Mouse (Mus musculus): Measurements from ENCODE around the gene Prkcg. TPM values are rescaled to one million over a fixed set of nuclear protein-coding genes. Genes with fewer than 3 reads are reported as not detected.

Prkcg gene
- polyA plus RNA-seq, 1 experiment from 2014 or later, result not detected

DNA sequence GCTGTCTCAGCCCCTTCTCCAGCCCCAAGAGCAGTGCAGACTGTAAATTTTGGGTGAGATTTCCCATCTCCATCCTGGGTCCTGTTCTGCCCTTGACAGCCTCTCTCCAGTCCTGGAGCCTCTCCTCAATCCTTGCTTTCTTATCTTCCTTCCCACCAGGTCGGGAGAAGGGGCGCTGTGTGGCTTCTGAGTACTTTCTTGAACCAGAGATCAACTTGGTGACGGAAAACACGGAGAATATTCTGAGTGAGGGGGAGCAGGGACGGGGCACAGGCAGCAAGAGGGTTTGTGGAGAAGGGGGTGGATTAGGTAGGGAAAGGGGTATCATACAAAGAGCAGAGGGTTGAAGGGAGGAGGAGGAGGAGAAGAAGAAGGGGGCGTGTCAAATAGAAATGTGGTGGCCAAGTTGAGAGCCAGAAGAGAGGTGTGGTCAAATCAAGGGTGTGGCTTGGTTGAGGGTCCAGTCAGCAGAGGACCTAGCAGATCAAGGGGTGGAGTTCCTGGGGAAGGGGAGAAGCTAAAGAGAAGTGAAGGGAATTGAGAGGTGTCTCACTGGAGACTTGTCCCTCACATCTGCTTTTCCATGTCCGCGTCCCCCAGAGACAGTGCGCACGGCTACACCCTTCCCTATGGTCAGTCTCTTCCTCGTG is 49.4 kb downstream of the Prkcg start:
- WGBS (ENCODE audit: insufficient replicate concordance), result 59% methylated on average over 11 of the region's 11 CpGs
- Histone ChIP-seq H3K36me3 (ENCODE audit: control insufficient read depth, insufficient read depth) (no peaks in the 10 kb centered on the region), H3K27ac (ENCODE audit: low read length) (no peak overlapping the region), H3K4me3 (ENCODE audit: low read depth, low read length) (no peak overlapping the region), H3K4me2 (ENCODE audit: low read depth, low read length) (no peak overlapping the region), H3K9me3 (replicated peaks; ENCODE audit: control insufficient read depth, low read length) (no peaks in the 10 kb centered on the region), H3K9ac (ENCODE audit: low read depth, low read length) (no peak overlapping the region), H3K4me1 (ENCODE audit: control insufficient read depth, low read depth, low read length) (no peaks in the 10 kb centered on the region), H3K27me3 (ENCODE audit: control insufficient read depth, insufficient read depth, low read depth, low read length) (peaks cover 9% of the 10 kb centered on the region)
- no peak for ATAC-seq (ENCODE audit: low read depth)

DNA sequence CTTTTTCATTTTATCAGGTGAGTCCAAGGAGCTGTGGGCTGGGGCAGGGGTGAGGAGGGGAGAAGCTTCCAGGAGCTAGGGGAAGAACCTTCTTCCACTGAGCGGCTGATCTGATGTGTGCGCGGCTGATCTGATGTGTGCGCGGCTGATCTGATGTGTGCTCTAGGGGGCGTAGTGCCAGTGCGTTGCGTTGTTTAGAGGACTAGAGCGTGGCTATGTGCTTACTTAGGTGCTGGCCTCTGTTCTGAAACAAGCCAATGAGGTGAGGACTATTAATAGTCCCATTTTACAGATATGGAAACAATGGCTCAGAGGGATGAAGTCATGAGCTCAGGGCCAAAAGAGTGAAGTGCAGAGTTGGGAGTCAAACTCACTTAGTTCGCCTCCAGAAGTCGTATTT is 50.0 kb downstream of the Prkcg start:
- H3K9ac ChIP-seq (ENCODE audit: low read depth, low read length), result no peak overlapping the region
- no peaks in the 10 kb centered on the region for H3K4me1 ChIP-seq (ENCODE audit: control insufficient read depth, low read depth, low read length)
- no peak overlapping the region for H3K4me3 ChIP-seq (ENCODE audit: low read depth, low read length)
- no peaks in the 10 kb centered on the region for H3K36me3 ChIP-seq (ENCODE audit: control insufficient read depth, insufficient read depth)
- ATAC-seq (ENCODE audit: low read depth), result no peak
- no peaks in the 10 kb centered on the region for H3K9me3 ChIP-seq (replicated peaks; ENCODE audit: control insufficient read depth, low read length)
- no peak overlapping the region for H3K4me2 ChIP-seq (ENCODE audit: low read depth, low read length)
- H3K27ac ChIP-seq (ENCODE audit: low read length), result no peak overlapping the region
- peaks cover 3% of the 10 kb centered on the region; the same call in 1 of the 2 replicates for H3K27me3 ChIP-seq (ENCODE audit: control insufficient read depth, insufficient read depth, low read depth, low read length)
- WGBS (ENCODE audit: insufficient replicate concordance), result 67% methylated on average over 11 of the region's 11 CpGs

DNA sequence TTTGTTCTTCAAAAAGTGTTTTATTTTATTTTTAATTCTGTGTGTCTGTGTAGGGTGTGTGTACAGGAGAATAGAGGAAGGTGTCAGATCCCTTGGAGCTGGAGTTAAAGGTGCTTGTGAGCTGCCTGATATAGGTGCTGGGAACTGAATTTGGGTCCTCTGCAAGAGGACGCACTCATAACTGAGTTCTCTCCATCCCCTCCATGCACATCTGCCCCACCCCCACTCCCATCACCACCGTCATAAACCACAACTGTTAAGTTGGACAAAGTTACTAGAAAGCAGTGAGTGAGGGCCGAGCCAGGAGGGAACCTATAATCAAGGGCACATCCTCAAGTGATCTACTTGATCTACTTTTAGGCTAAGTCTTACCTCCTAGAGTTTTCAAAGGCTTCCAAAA is 54.9 kb downstream of the Prkcg start:
- Histone ChIP-seq H3K36me3 (ENCODE audit: control insufficient read depth, insufficient read depth) (no peaks in the 10 kb centered on the region), H3K9ac (ENCODE audit: low read depth, low read length) (no peak overlapping the region), H3K4me1 (ENCODE audit: control insufficient read depth, low read depth, low read length) (no peaks in the 10 kb centered on the region), H3K4me3 (ENCODE audit: low read depth, low read length) (no peak overlapping the region), H3K27me3 (ENCODE audit: control insufficient read depth, insufficient read depth, low read depth, low read length) (no peaks in the 10 kb centered on the region), H3K27ac (ENCODE audit: low read length) (no peak overlapping the region), H3K4me2 (ENCODE audit: low read depth, low read length) (no peak overlapping the region), H3K9me3 (replicated peaks; ENCODE audit: control insufficient read depth, low read length) (no peaks in the 10 kb centered on the region)
- WGBS (ENCODE audit: insufficient replicate concordance), result 50% methylated on average over 3 of the region's 3 CpGs
- no peak for ATAC-seq (ENCODE audit: low read depth)

GRCm38 (mm10) chr7:3345301-3345700 is 56.3 kb downstream of the Prkcg start:
- no peak overlapping the region for H3K4me2 ChIP-seq (ENCODE audit: low read depth, low read length)
- no peak overlapping the region for H3K9ac ChIP-seq (ENCODE audit: low read depth, low read length)
- no peaks in the 10 kb centered on the region for H3K9me3 ChIP-seq (replicated peaks; ENCODE audit: control insufficient read depth, low read length)
- no peaks in the 10 kb centered on the region for H3K27me3 ChIP-seq (ENCODE audit: control insufficient read depth, insufficient read depth, low read depth, low read length)
- no peaks in the 10 kb centered on the region for H3K36me3 ChIP-seq (ENCODE audit: control insufficient read depth, insufficient read depth)
- no peak overlapping the region for H3K27ac ChIP-seq (ENCODE audit: low read length)
- WGBS (ENCODE audit: insufficient replicate concordance), result 63% methylated on average over 3 of the region's 3 CpGs
- no peaks in the 10 kb centered on the region for H3K4me1 ChIP-seq (ENCODE audit: control insufficient read depth, low read depth, low read length)
- H3K4me3 ChIP-seq (ENCODE audit: low read depth, low read length), result no peak overlapping the region
- ATAC-seq (ENCODE audit: low read depth), result no peak

- Histone ChIP-seq H3K9me3 (replicated peaks; ENCODE audit: control insufficient read depth, low read length) (no peaks in the 10 kb centered on the region), H3K27me3 (ENCODE audit: control insufficient read depth, insufficient read depth, low read depth, low read length) (no peaks in the 10 kb centered on the region), H3K4me2 (ENCODE audit: low read depth, low read length) (no peak overlapping the region), H3K4me1 (ENCODE audit: control insufficient read depth, low read depth, low read length) (no peaks in the 10 kb centered on the region), H3K9ac (ENCODE audit: low read depth, low read length) (no peak overlapping the region), H3K4me3 (ENCODE audit: low read depth, low read length) (no peak overlapping the region), H3K27ac (ENCODE audit: low read length) (no peak overlapping the region), H3K36me3 (ENCODE audit: control insufficient read depth, insufficient read depth) (no peaks in the 10 kb centered on the region)
- no peak for ATAC-seq (ENCODE audit: low read depth)
- WGBS (ENCODE audit: insufficient replicate concordance), result 58% methylated on average over 20 of the region's 20 CpGs
Observed at GRCm38 (mm10) chr7:3347366-3348287, 58.6 kb downstream of the Prkcg start.

DNA sequence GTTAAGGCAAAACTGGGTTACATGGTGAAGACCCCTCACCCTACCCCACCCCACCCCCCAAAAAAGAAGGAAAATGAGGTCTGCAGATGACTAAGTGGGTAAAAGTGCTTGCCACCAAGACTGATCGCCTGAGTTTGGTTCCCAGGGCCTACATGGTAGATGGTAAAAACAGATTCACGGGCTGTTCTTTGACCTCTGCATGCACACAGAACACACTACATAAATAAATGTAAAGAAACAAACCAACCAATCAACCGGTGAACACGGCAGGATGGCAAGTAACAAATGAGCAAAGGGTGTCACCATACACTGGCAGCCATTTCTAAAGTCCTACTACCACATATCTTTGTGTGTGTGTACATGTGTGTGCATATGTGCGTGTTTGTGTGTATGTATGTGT is 59.3 kb downstream of the Prkcg start:
- Histone ChIP-seq H3K9ac (ENCODE audit: low read depth, low read length) (no peak overlapping the region), H3K36me3 (ENCODE audit: control insufficient read depth, insufficient read depth) (no peaks in the 10 kb centered on the region), H3K27me3 (ENCODE audit: control insufficient read depth, insufficient read depth, low read depth, low read length) (no peaks in the 10 kb centered on the region), H3K4me2 (ENCODE audit: low read depth, low read length) (no peak overlapping the region), H3K9me3 (replicated peaks; ENCODE audit: control insufficient read depth, low read length) (no peaks in the 10 kb centered on the region), H3K4me3 (ENCODE audit: low read depth, low read length) (no peak overlapping the region), H3K4me1 (ENCODE audit: control insufficient read depth, low read depth, low read length) (no peaks in the 10 kb centered on the region), H3K27ac (ENCODE audit: low read length) (no peak overlapping the region)
- 58% methylated on average over 5 of the region's 5 CpGs for WGBS (ENCODE audit: insufficient replicate concordance)
- no peak for ATAC-seq (ENCODE audit: low read depth)

DNA sequence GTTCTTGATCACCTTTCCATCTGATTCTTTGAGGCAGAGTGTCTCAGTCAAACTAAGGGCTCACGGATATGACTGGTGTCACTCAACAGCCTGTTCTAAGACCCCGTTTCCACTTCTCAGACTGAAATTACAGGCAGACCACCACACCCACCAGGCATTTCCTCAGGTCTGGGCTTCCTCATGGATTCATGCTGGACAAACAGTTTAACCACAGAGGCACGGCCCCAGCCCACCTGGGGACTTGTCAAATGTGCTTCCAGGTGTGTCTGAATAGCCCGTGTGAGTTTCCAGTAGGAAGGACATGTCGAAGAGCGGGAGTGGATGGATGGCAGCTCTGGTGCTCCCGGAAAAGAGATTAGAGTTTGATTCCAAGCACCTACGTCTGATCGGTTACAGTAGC is 60.8 kb downstream of the Prkcg start:
- 69% methylated on average over 9 of the region's 9 CpGs for WGBS (ENCODE audit: insufficient replicate concordance)
- no peak for ATAC-seq (ENCODE audit: low read depth)

GRCm38 (mm10) chr7:3351536-3351935 is 62.6 kb downstream of the Prkcg start:
- no peak overlapping the region for H3K27ac ChIP-seq (ENCODE audit: low read length)
- H3K4me1 ChIP-seq (ENCODE audit: control insufficient read depth, low read depth, low read length), result no peaks in the 10 kb centered on the region
- H3K9me3 ChIP-seq (replicated peaks; ENCODE audit: control insufficient read depth, low read length), result no peaks in the 10 kb centered on the region
- no peak for ATAC-seq (ENCODE audit: low read depth)
- H3K4me2 ChIP-seq (ENCODE audit: low read depth, low read length), result no peak overlapping the region
- no peak overlapping the region for H3K9ac ChIP-seq (ENCODE audit: low read depth, low read length)
- H3K27me3 ChIP-seq (ENCODE audit: control insufficient read depth, insufficient read depth, low read depth, low read length), result no peaks in the 10 kb centered on the region
- 58% methylated on average over 1 of the region's 1 CpGs for WGBS (ENCODE audit: insufficient replicate concordance)
- H3K36me3 ChIP-seq (ENCODE audit: control insufficient read depth, insufficient read depth), result no peaks in the 10 kb centered on the region
- H3K4me3 ChIP-seq (ENCODE audit: low read depth, low read length), result no peak overlapping the region

More for the DNA sequence above, 60.8 kb downstream of the Prkcg start:
- no peaks in the 10 kb centered on the region for H3K4me1 ChIP-seq (ENCODE audit: control insufficient read depth, low read depth, low read length)
- no peak overlapping the region for H3K9ac ChIP-seq (ENCODE audit: low read depth, low read length)
- no peak overlapping the region for H3K4me3 ChIP-seq (ENCODE audit: low read depth, low read length)
- H3K27ac ChIP-seq (ENCODE audit: low read length), result no peak overlapping the region
- H3K9me3 ChIP-seq (replicated peaks; ENCODE audit: control insufficient read depth, low read length), result no peaks in the 10 kb centered on the region
- H3K36me3 ChIP-seq (ENCODE audit: control insufficient read depth, insufficient read depth), result no peaks in the 10 kb centered on the region
- H3K27me3 ChIP-seq (ENCODE audit: control insufficient read depth, insufficient read depth, low read depth, low read length), result no peaks in the 10 kb centered on the region
- H3K4me2 ChIP-seq (ENCODE audit: low read depth, low read length), result no peak overlapping the region

- no peak for ATAC-seq (ENCODE audit: low read depth)
- WGBS (ENCODE audit: insufficient replicate concordance), result 68% methylated on average over 6 of the region's 6 CpGs
- no peak overlapping the region for H3K4me2 ChIP-seq (ENCODE audit: low read depth, low read length)
Observed at GRCm38 (mm10) chr7:3354850-3355249, 65.9 kb downstream of the Prkcg start.

More at GRCm38 (mm10) chr7:3354850-3355249, 65.9 kb downstream of the Prkcg start:
- Histone ChIP-seq H3K4me3 (ENCODE audit: low read depth, low read length) (no peak overlapping the region), H3K9me3 (replicated peaks; ENCODE audit: control insufficient read depth, low read length) (no peaks in the 10 kb centered on the region), H3K36me3 (ENCODE audit: control insufficient read depth, insufficient read depth) (no peaks in the 10 kb centered on the region), H3K27me3 (ENCODE audit: control insufficient read depth, insufficient read depth, low read depth, low read length) (no peaks in the 10 kb centered on the region), H3K4me1 (ENCODE audit: control insufficient read depth, low read depth, low read length) (no peaks in the 10 kb centered on the region), H3K27ac (ENCODE audit: low read length) (no peak overlapping the region), H3K9ac (ENCODE audit: low read depth, low read length) (no peak overlapping the region)

Measured in liver, embryonic 16.5 days (tissue).